ENCODE assay signal across 8 mouse cellular contexts in the genomic region with DNA sequence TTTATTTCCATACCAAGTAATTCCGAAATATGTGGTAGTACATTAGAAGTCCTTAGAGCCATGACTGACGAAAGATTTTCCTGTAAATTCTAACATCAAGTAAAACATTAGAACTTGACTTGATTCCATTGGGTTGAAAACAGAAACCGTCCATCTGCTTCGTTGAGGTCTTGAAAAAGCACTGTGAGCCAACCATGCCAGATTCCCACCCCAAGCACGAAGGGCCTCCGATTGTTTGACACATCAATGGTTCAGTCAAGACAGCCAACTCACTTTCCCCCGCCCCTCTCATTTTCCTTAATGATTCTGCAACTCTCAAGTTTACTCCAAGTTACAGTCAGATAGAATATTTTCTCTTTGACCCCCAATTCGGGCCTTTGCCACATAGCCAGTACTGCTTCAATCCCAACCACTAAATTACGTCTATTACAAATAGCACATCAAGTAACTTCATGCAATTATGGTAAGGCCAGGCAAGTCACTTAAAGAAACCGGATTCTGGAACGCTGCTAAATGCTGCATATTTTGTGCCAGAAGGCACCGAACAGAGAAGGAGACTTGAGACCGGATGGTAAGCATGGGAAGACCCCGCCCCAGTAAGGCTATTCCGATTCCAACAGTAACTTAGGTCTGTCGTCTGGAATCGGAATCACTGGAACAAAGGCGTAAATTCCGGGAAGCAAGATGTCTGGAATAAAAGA. TPM values are rescaled to one million over a fixed set of nuclear protein-coding genes. Genes with fewer than 3 reads are reported as not detected.
DNase-seq lines count a peak whose midpoint lies in the region; ATAC-seq and TF ChIP-seq lines count a peak whose summit lies in the region.

No protein-coding gene starts in this region.

- H3K9ac ChIP-seq in kidney, embryonic 16.5 days (replicated peaks; ENCODE audit: low read length), result peak overlapping the region; percentile 92
- H3K9ac ChIP-seq in stomach, embryonic 14.5 days (replicated peaks; ENCODE audit: low read depth, low read length), result peak overlapping the region; percentile 92

- peaks cover 20% of the 10 kb centered on the region for H3K4me1 ChIP-seq in forebrain, embryonic 10.5 days
- H3K4me1 ChIP-seq in kidney, embryonic 16.5 days (ENCODE audit: insufficient read depth, low read length), result peaks cover 16% of the 10 kb centered on the region
- H3K4me1 ChIP-seq in stomach, embryonic 14.5 days (ENCODE audit: control insufficient read depth, insufficient read depth, low read length), result peaks cover 8% of the 10 kb centered on the region; the same call in 1 of the 2 replicates

- no peaks in the 10 kb centered on the region for H3K27me3 ChIP-seq in forebrain, embryonic 10.5 days (ENCODE audit: poor library complexity, severe bottlenecking)
- no peaks in the 10 kb centered on the region for H3K27me3 ChIP-seq in kidney, embryonic 16.5 days (ENCODE audit: insufficient read depth, low read length)
- H3K27me3 ChIP-seq in stomach, embryonic 14.5 days (ENCODE audit: control insufficient read depth, insufficient read depth, low read length), result no peaks in the 10 kb centered on the region

- H3K4me3 ChIP-seq in layer of hippocampus, adult 2 months, result peak overlapping the region; percentile 90
- H3K4me3 ChIP-seq in forebrain, embryonic 10.5 days, result peak overlapping the region; percentile 90
- H3K4me3 ChIP-seq in kidney, embryonic 16.5 days (ENCODE audit: low read length), result peak overlapping the region; percentile 96
- peak overlapping the region; percentile 92 for H3K4me3 ChIP-seq in stomach, embryonic 14.5 days (ENCODE audit: low read depth, low read length)

- intact Hi-C loops in left cerebral cortex, postnatal 14 days (cut with DNase I), result loop anchor here (5.0 kb wide), 1 partner anchor 71 kb away; no protein-coding TSS in a partner anchor

- peak overlapping the region; percentile 61 for H3K4me2 ChIP-seq in kidney, embryonic 16.5 days (replicated peaks; ENCODE audit: low read depth, low read length)
- peak overlapping the region; percentile 74 for H3K4me2 ChIP-seq in stomach, embryonic 14.5 days (replicated peaks; ENCODE audit: low read depth, low read length)

- TF ChIP-seq CTCF in layer of hippocampus, adult 2 months (conservative IDR thresholded peaks at IDR 0.05), result no peak

- H3K27ac ChIP-seq in layer of hippocampus, adult 2 months, result peak overlapping the region; percentile 97
- peak overlapping the region; percentile 96 for H3K27ac ChIP-seq in forebrain, embryonic 10.5 days
- peak overlapping the region; percentile 98 for H3K27ac ChIP-seq in kidney, embryonic 16.5 days (ENCODE audit: low read length)
- H3K27ac ChIP-seq in stomach, embryonic 14.5 days (ENCODE audit: low read length), result peak overlapping the region; percentile 98

- H3K9me3 ChIP-seq in forebrain, embryonic 10.5 days, result peaks cover 19% of the 10 kb centered on the region
- H3K9me3 ChIP-seq in kidney, embryonic 16.5 days (ENCODE audit: low read length), result no peaks in the 10 kb centered on the region
- no peaks in the 10 kb centered on the region for H3K9me3 ChIP-seq in stomach, embryonic 14.5 days (ENCODE audit: control insufficient read depth, low read depth, low read length)

- no peak for ATAC-seq in kidney, embryonic 16.5 days (ENCODE audit: low FRiP score, low TSS enrichment)
- ATAC-seq in stomach, embryonic 14.5 days (ENCODE audit: insufficient number of reproducible peaks, insufficient read depth, low FRiP score, low read depth), result no peak

- peak in 1 of 2 experiments; percentile 18 for DNase-seq in layer of hippocampus, adult 2 months (ENCODE audit: low spot score in 2 of 2)
- DNase-seq in layer of hippocampus, postnatal 25 days (ENCODE audit: extremely low spot score in 1 of 2, low spot score in 1 of 2), result no peak
- peak; percentile 5 for DNase-seq in T-cell, adult 2 months (ENCODE audit: low spot score)
- no peak for DNase-seq in forebrain, embryonic 10.5 days (ENCODE audit: extremely low spot score, low spot score)
- DNase-seq in lung, postnatal 36 days, result peak; percentile 27
- no peak for DNase-seq in left cerebral cortex, postnatal 14 days (ENCODE audit: low spot score in 2 of 2)

- peaks cover 24% of the 10 kb centered on the region for H3K36me3 ChIP-seq in forebrain, embryonic 10.5 days (replicated peaks)
- H3K36me3 ChIP-seq in kidney, embryonic 16.5 days (ENCODE audit: insufficient read depth, low read length), result no peaks in the 10 kb centered on the region
- no peaks in the 10 kb centered on the region for H3K36me3 ChIP-seq in stomach, embryonic 14.5 days (ENCODE audit: control insufficient read depth, insufficient read depth, low read length)

- WGBS in forebrain, embryonic 10.5 days, result 5% methylated on average over 19 of the region's 19 CpGs
- WGBS in kidney, embryonic 16.5 days, result 1% methylated on average over 19 of the region's 19 CpGs
- WGBS in stomach, embryonic 14.5 days, result 2% methylated on average over 19 of the region's 19 CpGs

RNA-seq across cellular contexts. Expression of gene Rab10, which starts 1.1 kb away (rescaled TPM):
- 100 to 1,000 TPM; 151 to 158 TPM for total RNA-seq in layer of hippocampus, adult 2 months (2021)
- 100 to 1,000 TPM; 164 to 173 TPM for total RNA-seq in layer of hippocampus, postnatal 25 days (2021)
- polyA plus RNA-seq in forebrain, embryonic 10.5 days (2016; fragmentation: Nextera tagmentation; extraction: Ambion mirVana), result 69.4 and 71.5 TPM in 2 replicates
- 65.1 and 68.4 TPM in 2 replicates for polyA plus RNA-seq in kidney, embryonic 16.5 days (2015; fragmentation: Nextera tagmentation; extraction: Ambion mirVana)
- polyA plus RNA-seq in stomach, embryonic 14.5 days (2014; fragmentation: Nextera tagmentation; extraction: Ambion mirVana), result 88.8 and 91.4 TPM in 2 replicates
- 100 to 1,000 TPM; 168 to 172 TPM for total RNA-seq in left cerebral cortex, postnatal 14 days (2021)

RNA-seq across cellular contexts. Expression of gene Kif3c, which starts 56.2 kb away (rescaled TPM):
- total RNA-seq in layer of hippocampus, adult 2 months (2021), result 100 to 1,000 TPM; 167 to 169 TPM
- 100 to 1,000 TPM; 174 to 177 TPM for total RNA-seq in layer of hippocampus, postnatal 25 days (2021)
- 15.0 and 15.1 TPM in 2 replicates for polyA plus RNA-seq in forebrain, embryonic 10.5 days (2016; fragmentation: Nextera tagmentation; extraction: Ambion mirVana)
- polyA plus RNA-seq in kidney, embryonic 16.5 days (2015; fragmentation: Nextera tagmentation; extraction: Ambion mirVana), result 12.3 and 13.6 TPM in 2 replicates
- 10.2 and 12.2 TPM in 2 replicates for polyA plus RNA-seq in stomach, embryonic 14.5 days (2014; fragmentation: Nextera tagmentation; extraction: Ambion mirVana)
- total RNA-seq in left cerebral cortex, postnatal 14 days (2021), result 100 to 1,000 TPM; 210 to 212 TPM

Comparison
In these comparisons a context has a peak if more than half of its experiments do, and no peak if none do; other contexts are left out.
1. DNase-seq: peak in T-cell, adult 2 months (single experiment) and lung, postnatal 36 days (single experiment); none in layer of hippocampus, postnatal 25 days (0 of 2), forebrain, embryonic 10.5 days (single experiment) and left cerebral cortex, postnatal 14 days (0 of 2).
2. Peak in every context shown above with its lines, with median percentiles within 50 percentile points of each other: H3K27ac ChIP-seq and H3K4me3 ChIP-seq.